Mouse (Mus musculus) bone marrow macrophage, adult 2 months (primary cell): Measurements from ENCODE around the gene Ssr3.

Experiments
- CTCF ChIP-seq: IDR thresholded peaks from 2 replicates; pipeline ENCODE4 v1.5.1; 2012; ENCODE audit warnings: low read depth, mild to moderate bottlenecking, low read length, moderate library complexity
- POLR2A ChIP-seq: IDR thresholded peaks from 2 replicates; pipeline ENCODE4 v1.6.1; 2012; ENCODE audit warnings: mild to moderate bottlenecking, low read depth, low read length, borderline replicate concordance

DNA sequence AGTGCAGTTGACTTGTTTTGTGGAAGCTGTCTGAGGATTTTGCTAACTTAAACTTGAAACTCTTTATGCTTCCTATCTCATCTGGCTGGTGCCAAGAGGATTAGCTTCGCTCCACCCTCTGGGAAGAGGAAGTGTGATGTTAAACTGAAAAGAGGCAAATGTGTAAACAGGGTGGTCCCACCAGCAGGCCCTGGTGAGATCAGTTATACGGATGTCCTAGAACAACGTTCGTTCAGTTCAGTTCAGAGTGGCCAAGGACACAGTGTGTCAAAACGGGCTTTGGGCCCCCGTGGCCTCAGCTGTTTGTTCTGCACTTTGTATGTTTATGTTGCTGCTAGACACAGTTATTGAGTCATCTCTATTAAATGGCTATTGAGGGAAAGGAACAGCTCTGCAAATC, 36.9 kb downstream of the Ssr3 start:
- TF ChIP-seq CTCF (no peak), POLR2A (no peak)
